Mouse (Mus musculus): ENCODE measurements around the gene Pcyt1b.

DNA sequence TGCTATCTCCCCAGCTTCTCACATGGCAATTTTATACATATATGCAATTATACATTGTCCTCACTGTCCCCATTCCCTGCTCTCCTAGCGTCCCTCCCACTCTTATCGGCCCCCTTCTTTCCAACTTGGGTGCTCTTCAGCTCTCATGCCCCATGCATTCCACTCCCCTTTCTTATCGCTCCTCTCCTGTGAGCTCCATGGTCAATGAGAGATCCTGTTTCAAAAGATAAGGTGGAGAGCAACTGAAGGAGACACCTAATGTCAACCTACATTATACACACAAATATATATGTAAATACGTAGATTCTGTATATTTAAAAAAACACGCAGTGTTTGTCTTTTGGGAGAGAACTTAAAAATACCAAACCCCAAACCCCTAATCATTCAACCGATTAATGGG is 95.9 kb downstream of the Pcyt1b start:
- TF ChIP-seq CTCF (IDR thresholded peaks at IDR 0.05; ENCODE audit: extremely low read depth, insufficient read depth, low read length) (no peak), POLR2A (IDR thresholded peaks at IDR 0.05; ENCODE audit: extremely low read depth, insufficient read depth, low read length) (no peak)

Measured in cortical plate, adult 2 months (tissue).